Mouse (Mus musculus): ENCODE data around the gene Luzp1. TPM values are rescaled to one million over a fixed set of nuclear protein-coding genes. Genes with fewer than 3 reads are reported as not detected.

The Luzp1 gene
- polyA plus RNA-seq, 1 experiment from 2014 or later: 101 TPM

GRCm38 (mm10) chr4:136463436-136463835 lies 6.1 kb upstream of the Luzp1 start:
- no peaks in the 10 kb centered on the region for H3K9me3 ChIP-seq
- H3K9ac ChIP-seq: peak overlapping the region; percentile 70; the same call in 1 of the 2 replicates
- WGBS: 15% methylated on average over 9 of the region's 9 CpGs
- H3K27ac ChIP-seq: no peak overlapping the region
- H3K4me2 ChIP-seq: peak overlapping the region; percentile 90
- no peak for ATAC-seq (ENCODE audit: low FRiP score)
- H3K4me1 ChIP-seq: peaks cover 20% of the 10 kb centered on the region
- peak overlapping the region; percentile 69 for H3K4me3 ChIP-seq (replicated peaks)
- no peaks in the 10 kb centered on the region for H3K36me3 ChIP-seq (replicated peaks)
- H3K27me3 ChIP-seq: peaks cover 48% of the 10 kb centered on the region

DNA sequence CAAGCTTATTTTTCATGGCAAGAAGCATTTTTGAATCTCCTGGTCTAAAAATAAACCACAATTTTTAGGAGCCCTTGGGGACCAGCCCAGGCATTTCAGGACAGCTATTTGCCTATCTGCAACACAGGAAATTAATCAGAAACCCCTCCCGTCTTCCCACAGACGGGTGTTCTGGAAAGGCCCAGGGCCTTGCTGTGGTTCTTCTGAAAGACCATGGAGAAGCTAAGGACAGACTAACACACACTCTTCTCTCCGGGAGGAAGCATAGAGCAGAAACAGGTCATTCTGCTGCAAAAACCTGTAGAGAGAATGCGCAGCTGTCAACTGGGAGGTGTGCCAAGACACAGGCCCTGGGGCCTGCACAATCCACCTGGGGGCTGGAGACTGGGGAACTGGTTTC lies 3.3 kb upstream of the Luzp1 start:
- H3K36me3 ChIP-seq (replicated peaks): no peaks in the 10 kb centered on the region
- no peaks in the 10 kb centered on the region for H3K9me3 ChIP-seq
- H3K27ac ChIP-seq: no peak overlapping the region
- 78% methylated on average over 4 of the region's 4 CpGs for WGBS
- no peak for ATAC-seq (ENCODE audit: low FRiP score)
- peaks cover 25% of the 10 kb centered on the region for H3K4me1 ChIP-seq
- peaks cover 42% of the 10 kb centered on the region for H3K27me3 ChIP-seq
- H3K4me3 ChIP-seq (replicated peaks): no peak overlapping the region
- no peak overlapping the region for H3K4me2 ChIP-seq
- no peak overlapping the region for H3K9ac ChIP-seq

GRCm38 (mm10) chr4:136468553-136469327 lies 821 bp upstream of the Luzp1 start:
- 79% methylated on average over 14 of the region's 14 CpGs for WGBS
- H3K9ac ChIP-seq: no peak overlapping the region
- no peak overlapping the region for H3K4me3 ChIP-seq (replicated peaks)
- no peak overlapping the region for H3K27ac ChIP-seq
- ATAC-seq (ENCODE audit: low FRiP score): no peak
- no peak overlapping the region for H3K4me2 ChIP-seq
- H3K9me3 ChIP-seq: no peaks in the 10 kb centered on the region
- peaks cover 19% of the 10 kb centered on the region for H3K27me3 ChIP-seq
- no peaks in the 10 kb centered on the region for H3K36me3 ChIP-seq (replicated peaks)
- peaks cover 22% of the 10 kb centered on the region for H3K4me1 ChIP-seq

DNA sequence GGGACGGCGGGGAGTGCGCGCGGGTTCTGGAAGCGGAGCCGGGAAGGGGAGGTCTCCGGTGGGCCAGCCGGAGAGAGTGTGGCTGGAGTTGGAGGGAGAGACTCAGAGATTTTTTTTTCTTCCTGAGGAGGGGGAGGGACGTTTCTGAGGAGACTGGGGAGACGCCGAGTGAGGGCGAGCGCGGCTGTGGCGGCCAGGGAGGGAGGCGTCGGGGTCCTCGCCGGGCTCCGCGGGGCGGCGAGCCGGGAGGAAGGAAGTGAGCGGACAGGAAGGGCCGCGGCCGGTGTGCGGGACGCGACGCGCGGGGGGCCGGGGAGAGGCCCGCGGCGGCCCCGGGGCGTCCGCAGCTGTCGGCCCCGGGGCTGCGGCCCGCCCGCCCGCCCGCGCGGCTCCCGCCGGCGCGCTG lies 383 bp downstream of the Luzp1 start:
- peaks cover 19% of the 10 kb centered on the region for H3K4me1 ChIP-seq
- ATAC-seq (ENCODE audit: low FRiP score): peak; percentile 85
- H3K9ac ChIP-seq: peak overlapping the region; percentile 86
- no peaks in the 10 kb centered on the region for H3K9me3 ChIP-seq
- no peaks in the 10 kb centered on the region for H3K36me3 ChIP-seq (replicated peaks)
- H3K4me3 ChIP-seq (replicated peaks): peak overlapping the region; percentile 73
- peaks cover 7% of the 10 kb centered on the region for H3K27me3 ChIP-seq
- H3K4me2 ChIP-seq: peak overlapping the region; percentile 68
- under 1% methylated on average over 39 of the region's 55 CpGs for whole genome bisulfite sequencing
- H3K27ac ChIP-seq: peak overlapping the region; percentile 97

DNA sequence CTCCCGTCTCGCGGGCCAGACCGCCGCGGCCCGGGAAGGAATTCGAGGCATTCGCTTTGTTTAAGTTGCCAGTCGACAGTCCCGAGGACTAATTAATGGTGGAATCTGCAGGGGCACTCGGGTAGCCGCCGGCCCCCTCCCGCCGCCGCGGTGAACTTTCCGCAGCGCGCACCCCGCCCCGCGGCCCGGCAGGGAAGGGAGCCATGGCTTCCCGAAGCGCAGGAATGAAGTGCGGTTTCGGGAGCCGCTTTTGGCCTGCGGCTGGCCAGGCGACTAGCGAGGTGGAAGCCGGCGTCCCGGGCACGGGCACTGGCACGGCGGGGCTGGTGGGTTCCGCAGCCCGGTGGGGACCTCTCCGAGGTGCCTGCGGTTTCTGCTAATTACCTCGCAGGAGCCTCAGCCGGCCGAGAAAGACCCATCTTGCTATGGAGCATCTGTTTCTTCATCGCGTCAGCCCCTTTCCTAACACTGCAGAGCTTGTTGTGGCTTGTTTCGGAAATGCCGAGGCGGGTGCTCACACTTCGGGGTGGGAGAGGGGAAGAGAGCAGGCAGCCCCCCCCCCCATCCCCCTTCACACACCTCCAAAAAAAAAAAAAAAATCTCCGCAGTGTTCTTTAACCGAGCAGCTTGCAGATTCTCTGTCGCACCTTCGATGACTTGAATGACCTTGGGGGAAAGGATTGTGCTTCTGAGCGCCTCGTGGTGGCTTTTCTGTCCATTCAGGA lies 948 bp downstream of the Luzp1 start:
- ATAC-seq (ENCODE audit: low FRiP score): peak; percentile 44
- WGBS: under 1% methylated on average over 58 of the region's 58 CpGs
- Histone ChIP-seq H3K4me1 (peaks cover 19% of the 10 kb centered on the region), H3K27me3 (peaks cover 2% of the 10 kb centered on the region; the same call in 1 of the 2 replicates), H3K4me3 (replicated peaks) (peak overlapping the region; percentile 73), H3K9ac (peak overlapping the region; percentile 86), H3K4me2 (peak overlapping the region; percentile 68), H3K9me3 (no peaks in the 10 kb centered on the region), H3K36me3 (replicated peaks) (no peaks in the 10 kb centered on the region), H3K27ac (peak overlapping the region; percentile 97)

- Histone ChIP-seq H3K9me3 (no peaks in the 10 kb centered on the region), H3K36me3 (replicated peaks) (no peaks in the 10 kb centered on the region), H3K9ac (no peak overlapping the region), H3K4me3 (replicated peaks) (no peak overlapping the region), H3K4me1 (peaks cover 8% of the 10 kb centered on the region), H3K27ac (no peak overlapping the region), H3K27me3 (no peaks in the 10 kb centered on the region), H3K4me2 (no peak overlapping the region)
- ATAC-seq (ENCODE audit: low FRiP score): no peak
- 94% methylated on average over 1 of the region's 1 CpGs for WGBS
Observed at GRCm38 (mm10) chr4:136476692-136477091, 7.1 kb downstream of the Luzp1 start.

DNA sequence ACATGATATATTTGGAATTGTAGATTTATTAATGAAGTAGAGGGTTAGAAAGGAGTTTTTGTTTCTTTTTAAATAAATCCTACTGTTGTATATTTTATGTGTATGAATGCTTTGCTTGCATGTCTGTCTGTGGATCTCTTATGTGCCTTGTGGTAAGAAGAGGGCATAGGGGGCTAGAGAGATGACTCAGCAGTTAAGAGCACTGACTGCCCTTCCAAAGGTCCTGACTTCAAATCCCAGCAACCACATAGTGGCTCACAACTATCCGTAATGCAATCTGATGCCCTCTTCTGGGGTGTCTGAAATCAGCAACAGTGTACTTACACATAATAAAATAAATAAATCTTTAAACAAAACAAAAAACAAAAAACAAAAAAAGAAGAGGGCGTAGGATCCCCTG lies 17.0 kb downstream of the Luzp1 start:
- Histone ChIP-seq H3K9me3 (no peaks in the 10 kb centered on the region), H3K4me1 (no peaks in the 10 kb centered on the region), H3K36me3 (replicated peaks) (no peaks in the 10 kb centered on the region), H3K4me2 (no peak overlapping the region), H3K27me3 (no peaks in the 10 kb centered on the region), H3K9ac (no peak overlapping the region), H3K4me3 (replicated peaks) (no peak overlapping the region), H3K27ac (no peak overlapping the region)
- ATAC-seq (ENCODE audit: low FRiP score): no peak
- WGBS: 91% methylated on average over 2 of the region's 2 CpGs

DNA sequence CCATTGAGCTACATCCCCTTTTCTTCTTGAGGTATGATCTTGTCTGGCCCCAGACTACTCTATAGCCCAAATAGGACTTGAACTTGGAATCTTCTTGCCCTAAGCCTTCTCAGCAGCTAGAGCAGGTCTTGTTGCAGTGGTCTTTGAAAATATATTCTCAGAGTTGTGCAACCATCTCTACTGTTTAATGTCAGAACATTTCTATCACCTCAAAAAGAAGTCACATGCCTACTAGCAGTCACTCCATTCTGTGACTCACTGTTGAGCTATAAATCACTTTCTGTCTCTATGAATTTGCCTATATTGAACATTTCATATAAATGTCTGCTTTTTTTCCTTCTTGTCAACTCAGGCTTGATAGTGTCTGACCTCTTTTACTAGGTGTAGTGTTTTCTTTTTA lies 26.4 kb downstream of the Luzp1 start:
- Histone ChIP-seq H3K4me3 (replicated peaks) (no peak overlapping the region), H3K27ac (no peak overlapping the region), H3K27me3 (no peaks in the 10 kb centered on the region), H3K9ac (no peak overlapping the region), H3K36me3 (replicated peaks) (no peaks in the 10 kb centered on the region), H3K4me1 (no peaks in the 10 kb centered on the region), H3K9me3 (no peaks in the 10 kb centered on the region), H3K4me2 (no peak overlapping the region)
- ATAC-seq (ENCODE audit: low FRiP score): no peak

GRCm38 (mm10) chr4:136505426-136506215 lies 36.1 kb downstream of the Luzp1 start:
- Histone ChIP-seq H3K36me3 (replicated peaks) (no peaks in the 10 kb centered on the region), H3K9ac (no peak overlapping the region), H3K4me1 (no peaks in the 10 kb centered on the region; the same call in 1 of the 2 replicates), H3K27me3 (no peaks in the 10 kb centered on the region), H3K4me3 (replicated peaks) (no peak overlapping the region), H3K4me2 (no peak overlapping the region), H3K9me3 (no peaks in the 10 kb centered on the region), H3K27ac (no peak overlapping the region)
- ATAC-seq (ENCODE audit: low FRiP score): no peak
- 70% methylated on average over 2 of the region's 2 CpGs for WGBS

GRCm38 (mm10) chr4:136509857-136510256 lies 40.3 kb downstream of the Luzp1 start:
- no peaks in the 10 kb centered on the region for H3K36me3 ChIP-seq (replicated peaks)
- 86% methylated on average over 1 of the region's 1 CpGs for WGBS
- no peak for ATAC-seq (ENCODE audit: low FRiP score)

DNA sequence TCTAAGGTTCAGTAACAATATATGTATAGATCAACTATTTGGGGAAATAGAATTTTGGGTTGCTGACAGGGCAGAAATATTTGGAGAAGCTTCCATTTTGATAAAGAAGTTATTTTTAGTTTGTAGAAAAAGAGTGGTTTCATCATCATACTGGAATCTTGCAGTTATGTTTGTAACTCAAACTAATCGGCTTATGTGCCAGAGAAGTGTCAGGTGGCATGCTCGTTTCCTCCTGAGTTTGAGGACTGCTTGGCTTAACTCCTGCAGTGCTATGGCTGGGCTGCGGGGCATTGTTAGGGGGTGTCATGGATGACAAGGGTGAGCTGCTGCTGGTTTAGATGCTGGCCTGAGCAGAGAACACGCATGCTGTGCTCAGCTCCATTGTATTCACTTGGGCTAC lies 42.1 kb downstream of the Luzp1 start:
- no peak overlapping the region for H3K27ac ChIP-seq
- H3K4me3 ChIP-seq (replicated peaks): no peak overlapping the region
- peaks cover 10% of the 10 kb centered on the region; the same call in 1 of the 2 replicates for H3K4me1 ChIP-seq
- H3K9ac ChIP-seq: no peak overlapping the region
- no peak for ATAC-seq (ENCODE audit: low FRiP score)
- H3K9me3 ChIP-seq: no peaks in the 10 kb centered on the region
- no peaks in the 10 kb centered on the region for H3K36me3 ChIP-seq (replicated peaks)
- 54% methylated on average over 4 of the region's 4 CpGs for WGBS
- no peaks in the 10 kb centered on the region for H3K27me3 ChIP-seq
- H3K4me2 ChIP-seq: no peak overlapping the region

More at GRCm38 (mm10) chr4:136509857-136510256, 40.3 kb downstream of the Luzp1 start:
- no peak overlapping the region for H3K4me3 ChIP-seq (replicated peaks)
- no peaks in the 10 kb centered on the region for H3K9me3 ChIP-seq
- no peak overlapping the region for H3K9ac ChIP-seq
- H3K27me3 ChIP-seq: no peaks in the 10 kb centered on the region
- H3K4me1 ChIP-seq: 0 out of 2 replicates have a peak, but pooled peaks cover 6% of the 10 kb centered on the region
- no peak overlapping the region for H3K27ac ChIP-seq
- no peak overlapping the region for H3K4me2 ChIP-seq

GRCm38 (mm10) chr4:136512905-136513304 lies 43.3 kb downstream of the Luzp1 start:
- H3K36me3 ChIP-seq (replicated peaks): no peaks in the 10 kb centered on the region
- peaks cover 10% of the 10 kb centered on the region; the same call in 1 of the 2 replicates for H3K4me1 ChIP-seq
- no peak overlapping the region for H3K9ac ChIP-seq
- H3K4me3 ChIP-seq (replicated peaks): no peak overlapping the region
- no peak overlapping the region for H3K27ac ChIP-seq
- H3K27me3 ChIP-seq: no peaks in the 10 kb centered on the region
- no peak for ATAC-seq (ENCODE audit: low FRiP score)
- H3K4me2 ChIP-seq: no peak overlapping the region
- H3K9me3 ChIP-seq: no peaks in the 10 kb centered on the region
